Mouse (Mus musculus) limb, embryonic 14.5 days (tissue): ENCODE measurements at regions not wholly inside any gene's neighbourhood (a gene's known extent, or its start where the extent isn't known, plus 50 kb on each side); places are given as distances from the start of the nearest gene placed in this dataset.
"Not testable (repeated sequence)": the region's sequence is repeated elsewhere in the genome, so short reads cannot be mapped to it uniquely, and the experiment has no call there.

Experiments
- ATAC-seq: fragments of 200-750 bp; cut with Nextera tagmentation; 2 replicates; pipeline ENCODE4 v1.8.0; 2017; ENCODE audit warnings: low read depth, moderate number of reproducible peaks, moderate TSS enrichment; ENCODE audit not compliant: low FRiP score
- DNase-seq: peaks from one replicate; pipeline ENCODE4 v3.0.0-alpha.2; 2015; ENCODE audit warnings: low spot score
- H3K27ac ChIP-seq: fragments of 300-500 bp; sonication (generic); replicated peaks from 2 replicates; pipeline ENCODE4 v1.5.1; 2014; ENCODE audit warnings: low read depth, mild to moderate bottlenecking, low read length, moderate library complexity, mixed read lengths
- H3K27me3 ChIP-seq: fragments of 300-500 bp; sonication (generic); 2 replicates; pipeline ENCODE4 v1.6.1; 2014; ENCODE audit warnings: low read length, mixed read lengths; ENCODE audit not compliant: control insufficient read depth, insufficient read depth
- H3K36me3 ChIP-seq: fragments of 300-500 bp; sonication (generic); 2 replicates; pipeline ENCODE4 v1.6.1; 2014; ENCODE audit warnings: mild to moderate bottlenecking, low read length, moderate library complexity, mixed read lengths; ENCODE audit not compliant: control insufficient read depth, insufficient read depth
- H3K4me1 ChIP-seq: fragments of 300-500 bp; sonication (generic); 2 replicates; pipeline ENCODE4 v1.6.1; 2014; ENCODE audit warnings: antibody characterized with exemption, low read length, mixed read lengths; ENCODE audit not compliant: control insufficient read depth, insufficient read depth
- H3K4me2 ChIP-seq: fragments of 300-500 bp; sonication (generic); replicated peaks from 2 replicates; pipeline ENCODE4 v1.6.1; 2014; ENCODE audit warnings: low read depth, mild to moderate bottlenecking, low read length, moderate library complexity; ENCODE audit not compliant: severe bottlenecking
- H3K4me3 ChIP-seq: fragments of 300-500 bp; sonication (generic); replicated peaks from 2 replicates; pipeline ENCODE4 v1.5.1; 2014; ENCODE audit warnings: low read length
- H3K9ac ChIP-seq: fragments of 300-500 bp; sonication (generic); 2 replicates; pipeline ENCODE4 v1.6.1; 2014; ENCODE audit warnings: mild to moderate bottlenecking, low read depth, low read length, moderate library complexity; ENCODE audit not compliant: severe bottlenecking
- H3K9me3 ChIP-seq: fragments of 300-500 bp; sonication (generic); 2 replicates; pipeline ENCODE4 v1.6.1; 2016; ENCODE audit warnings: low read length; ENCODE audit not compliant: control insufficient read depth
- POLR2A ChIP-seq: fragments of 200-500 bp; IDR thresholded peaks from 2 replicates; pipeline ENCODE4 v1.8.0; 2012; ENCODE audit warnings: inconsistent platforms, mild to moderate bottlenecking, moderate library complexity, borderline replicate concordance; ENCODE audit not compliant: insufficient read depth, insufficient read length; ENCODE audit errors: extremely low read depth
- WGBS: fragments of 180-500 bp; shearing (Covaris S2); extraction: QIAGEN DNeasy Blood & Tissue Kit; methylation state at CpG from one replicate; pipeline ENCODE4 v1.1.7; 2014; 5-methylcytosine and 5-hydroxymethylcytosine counted together

DNA sequence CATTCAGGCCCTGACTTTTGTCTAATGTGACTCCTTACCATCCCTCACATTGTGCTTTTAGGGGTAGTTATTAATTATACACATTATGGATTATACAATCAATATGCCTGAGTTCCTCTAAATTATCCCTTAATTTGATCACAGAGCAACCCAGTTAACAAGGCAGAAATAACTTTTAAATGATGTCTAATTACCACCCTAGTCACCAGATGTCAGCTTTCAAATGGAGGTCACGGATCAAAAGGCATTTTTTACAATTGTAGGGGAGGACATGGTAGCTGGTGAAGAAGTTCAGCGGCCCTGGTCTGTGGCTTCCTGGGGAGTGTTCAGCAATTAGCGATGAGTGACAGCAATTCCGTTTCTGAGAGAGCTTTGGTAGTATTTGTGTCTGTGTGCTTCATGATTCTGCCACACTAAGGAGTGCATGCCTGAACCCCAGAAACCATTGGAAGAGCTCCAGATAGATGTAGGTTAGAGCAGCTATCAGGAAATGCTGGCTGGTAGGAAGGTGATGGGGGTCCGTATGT, 225.6 kb downstream of the Tbl1xr1 start:
- Histone ChIP-seq H3K9ac (no peak overlapping the region), H3K27me3 (no peaks in the 10 kb centered on the region), H3K36me3 (no peaks in the 10 kb centered on the region), H3K4me2 (no peak overlapping the region), H3K4me3 (no peak overlapping the region), H3K4me1 (no peaks in the 10 kb centered on the region), H3K27ac (no peak overlapping the region), H3K9me3 (no peaks in the 10 kb centered on the region)
- DNase-seq (no peak), ATAC-seq (no peak)
- WGBS = 47% methylated on average over 5 of the region's 5 CpGs
- TF ChIP-seq POLR2A = no peak

DNA sequence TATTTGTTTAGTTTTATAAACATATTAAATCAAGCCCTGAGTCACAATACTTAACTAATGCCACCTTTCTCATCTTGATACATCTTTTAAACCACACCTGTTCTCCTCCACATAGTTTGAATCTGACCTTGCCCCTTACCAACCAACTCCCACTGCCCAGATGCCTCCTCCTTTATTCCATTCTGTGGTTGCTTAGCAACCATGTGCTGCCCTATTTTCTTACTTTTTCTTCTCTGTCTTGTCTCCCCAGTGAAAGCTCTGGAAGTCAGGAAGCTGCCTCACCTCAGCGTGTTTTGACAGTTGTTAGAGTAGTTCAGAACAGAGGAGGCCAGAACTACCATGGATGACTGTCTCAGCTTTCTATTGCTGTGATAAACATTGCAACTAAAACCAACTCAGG, 227.7 kb downstream of the Tbl1xr1 start:
- H3K4me2 ChIP-seq = no peak overlapping the region
- no peak for TF ChIP-seq POLR2A

DNA sequence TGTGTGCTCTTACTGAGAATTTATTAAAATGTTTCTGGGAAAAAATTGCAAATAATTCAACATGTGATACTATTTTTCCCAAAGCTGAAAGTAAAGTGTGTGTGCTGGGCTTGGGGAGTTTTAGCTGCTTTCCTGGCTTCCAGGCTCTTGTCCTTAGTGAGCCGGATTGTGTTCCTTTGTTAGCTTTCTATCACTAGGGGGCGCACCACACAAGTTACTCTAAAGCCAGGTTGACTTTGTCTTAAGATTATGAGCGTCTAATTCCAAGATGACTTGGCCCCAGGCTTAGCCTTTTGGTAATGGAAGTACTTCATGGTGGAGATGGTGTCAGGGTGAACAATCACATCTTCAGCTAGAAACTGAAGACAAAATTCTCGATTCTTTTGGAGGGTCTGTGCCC, 230.2 kb downstream of the Tbl1xr1 start:
- Histone ChIP-seq H3K9me3 (no peaks in the 10 kb centered on the region), H3K9ac (no peak overlapping the region), H3K27ac (no peak overlapping the region), H3K27me3 (no peaks in the 10 kb centered on the region), H3K36me3 (no peaks in the 10 kb centered on the region), H3K4me3 (no peak overlapping the region), H3K4me2 (no peak overlapping the region), H3K4me1 (no peaks in the 10 kb centered on the region)
- DNase-seq (no peak), ATAC-seq (no peak)
- TF ChIP-seq POLR2A = no peak
- 77% methylated on average over 4 of the region's 4 CpGs for WGBS

More for the DNA sequence above, 227.7 kb downstream of the Tbl1xr1 start:
- ATAC-seq = no peak
- Histone ChIP-seq H3K4me1 (no peaks in the 10 kb centered on the region), H3K9me3 (no peaks in the 10 kb centered on the region), H3K27me3 (no peaks in the 10 kb centered on the region), H3K4me3 (no peak overlapping the region), H3K9ac (no peak overlapping the region), H3K36me3 (no peaks in the 10 kb centered on the region), H3K27ac (no peak overlapping the region)
- no peak for DNase-seq
- WGBS = 56% methylated on average over 1 of the region's 1 CpGs

DNA sequence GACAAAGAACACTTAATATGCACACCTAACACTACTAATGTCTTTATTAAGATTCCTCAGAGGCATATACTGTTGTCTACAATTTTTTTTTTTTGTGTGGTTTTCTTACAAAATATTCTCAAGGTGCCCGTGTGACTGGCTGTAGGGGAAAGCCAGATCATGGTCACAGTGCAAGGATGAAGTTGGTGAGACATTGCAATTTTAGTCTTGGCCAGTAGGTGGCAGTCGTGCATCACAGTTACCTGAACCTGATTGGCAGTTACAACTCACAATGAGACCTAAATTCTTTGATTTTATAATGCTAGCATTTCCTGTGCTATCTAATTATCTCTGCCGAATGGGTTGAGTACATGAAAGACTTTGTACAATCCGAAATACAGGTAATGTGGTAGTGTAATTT, 232.5 kb downstream of the Tbl1xr1 start:
- Histone ChIP-seq H3K27ac (no peak overlapping the region), H3K4me1 (no peaks in the 10 kb centered on the region), H3K27me3 (no peaks in the 10 kb centered on the region), H3K4me2 (no peak overlapping the region), H3K9me3 (no peaks in the 10 kb centered on the region), H3K4me3 (no peak overlapping the region), H3K36me3 (no peaks in the 10 kb centered on the region), H3K9ac (no peak overlapping the region)
- ATAC-seq (no peak; the same call in 1 of the 2 replicates), DNase-seq (peak; percentile 76)
- WGBS = 10% methylated on average over 4 of the region's 4 CpGs
- TF ChIP-seq POLR2A = no peak

DNA sequence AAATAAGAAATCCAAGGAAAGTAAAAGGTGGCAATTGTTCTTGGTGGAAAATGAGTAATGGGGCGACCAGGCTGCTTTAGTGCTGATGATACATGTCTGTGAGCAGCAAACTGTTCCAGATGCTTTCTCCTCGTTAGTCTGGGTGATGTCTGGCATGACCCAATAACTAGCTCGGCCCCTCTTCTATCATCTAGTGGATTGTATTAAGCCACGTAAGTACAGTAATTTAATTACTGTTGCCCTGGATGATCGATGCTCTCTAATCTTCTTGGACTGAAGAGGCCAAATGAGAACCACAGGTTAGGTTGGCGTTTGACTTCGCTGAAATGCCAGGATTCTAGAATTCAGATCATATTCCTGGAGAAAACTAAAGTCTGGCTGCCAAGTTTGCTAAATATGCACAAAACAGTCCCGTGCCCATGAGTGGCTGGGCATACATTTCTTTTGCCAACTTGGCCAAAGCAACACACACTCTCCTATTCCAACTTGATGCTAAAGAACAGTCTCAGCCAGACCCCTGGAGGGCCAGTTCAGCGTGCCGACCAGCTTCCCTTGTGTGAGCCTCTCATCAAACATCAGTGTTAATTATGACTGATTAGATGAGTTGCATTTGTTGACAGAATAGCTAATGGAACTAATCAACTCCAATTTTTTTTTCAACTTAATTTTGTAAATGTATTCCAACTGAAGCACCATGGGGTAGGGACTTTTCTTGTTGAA, 240.2 kb downstream of the Tbl1xr1 start:
- ATAC-seq (no peak), DNase-seq (no peak)
- Histone ChIP-seq H3K9me3 (no peaks in the 10 kb centered on the region), H3K9ac (no peak overlapping the region), H3K27me3 (no peaks in the 10 kb centered on the region), H3K4me3 (no peak overlapping the region), H3K27ac (no peak overlapping the region), H3K36me3 (no peaks in the 10 kb centered on the region), H3K4me2 (no peak overlapping the region), H3K4me1 (no peaks in the 10 kb centered on the region)
- TF ChIP-seq POLR2A = no peak
- 57% methylated on average over 10 of the region's 10 CpGs for WGBS

DNA sequence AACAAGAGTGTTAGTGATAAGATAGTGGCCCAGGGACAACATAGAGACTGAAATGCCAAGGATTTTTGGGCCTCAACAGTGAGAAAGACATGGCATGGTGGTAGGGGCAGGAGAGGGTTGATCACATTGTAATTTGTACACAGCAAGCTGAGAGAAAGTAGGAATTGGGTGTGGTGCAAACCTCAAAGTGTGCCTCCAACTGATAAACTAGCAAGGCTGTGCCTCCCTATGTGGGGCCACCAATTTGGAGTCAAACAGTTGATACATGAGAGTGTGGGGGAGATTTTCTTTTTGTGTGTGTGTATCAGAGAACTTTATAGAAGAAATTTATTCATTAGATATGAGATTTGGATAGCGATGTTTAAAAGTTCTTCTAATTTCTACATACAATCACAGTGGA, 244.0 kb downstream of the Tbl1xr1 start:
- not testable (repeated sequence) for H3K27ac ChIP-seq, H3K27me3 ChIP-seq, H3K4me1 ChIP-seq, H3K9ac ChIP-seq, H3K36me3 ChIP-seq, H3K9me3 ChIP-seq, DNase-seq, H3K4me2 ChIP-seq, H3K4me3 ChIP-seq, ATAC-seq
- WGBS = 100% methylated on average over 1 of the region's 1 CpGs
